Mouse (Mus musculus) gastrocnemius, postnatal 10 days (tissue): Measurements from ENCODE around the gene Slc35c1. TPM values are rescaled to one million over a fixed set of nuclear protein-coding genes. Genes with fewer than 3 reads are reported as not detected.

Experiments used
- DNase-seq: peaks from one replicate; pipeline ENCODE4 v3.0.0; 2021; ENCODE audit warnings: mixed read lengths
- total RNA-seq, 2 experiments: library from RNA; stranded (reverse); gene quantifications; 2 replicates each; pipeline ENCODE4 v1.2.3; 2021

The Slc35c1 gene
- total RNA-seq, 2 experiments from 2014 or later, result 5.9 to 6.7 TPM

DNA sequence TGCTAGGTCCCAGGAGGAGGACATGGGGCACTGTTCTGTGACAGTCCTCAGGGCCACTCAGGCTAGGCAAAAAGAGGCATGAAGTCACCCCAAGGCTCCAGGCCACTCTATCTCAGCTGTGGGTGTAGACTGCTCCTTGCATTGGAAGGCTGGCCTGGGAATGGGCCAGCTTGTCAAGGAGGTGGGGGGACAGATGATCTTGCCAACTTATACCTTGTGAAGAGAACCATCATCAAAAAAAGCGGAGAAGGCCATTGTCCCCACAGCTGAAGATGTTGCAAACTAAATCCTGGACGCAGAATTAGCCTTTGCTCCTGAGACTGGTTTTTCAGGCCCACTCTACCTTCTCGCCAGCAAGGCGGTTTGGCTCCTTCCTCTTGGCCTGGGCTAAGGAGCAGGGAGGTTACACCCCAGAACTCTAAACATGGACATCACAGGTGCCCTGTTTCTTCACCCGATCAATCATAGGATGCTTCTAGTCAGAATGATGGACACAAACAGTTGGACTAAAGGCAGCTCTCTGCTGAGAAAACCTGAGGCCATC, 56.5 kb downstream of the Slc35c1 start:
- no peak for DNase-seq

Other genes with a start within 250 kb of the Slc35c1 start
- gene Pex16, start 85.9 kb downstream of the Slc35c1 start, total RNA-seq, result 10 to 100 TPM; 19.0 to 22.2 TPM
- under 1 TPM; 0.40 to 0.70 TPM for gene Large2, start 85.7 kb downstream of the Slc35c1 start, total RNA-seq
- gene 1700029I15Rik, start 78.0 kb downstream of the Slc35c1 start, total RNA-seq, result 1 to 10 TPM in 1 of 2 experiments, under 1 TPM in 1; 0.80 to 1.9 TPM
- 10 to 100 TPM; 24.1 to 27.2 TPM for gene Mapk8ip1, start 59.3 kb downstream of the Slc35c1 start, total RNA-seq
- gene Cry2, start 26.5 kb downstream of the Slc35c1 start, total RNA-seq, result 10 to 100 TPM; 35.7 to 42.7 TPM
- 1 to 10 TPM; 4.9 to 6.1 TPM for gene Chst1, start 139.2 kb upstream of the Slc35c1 start, total RNA-seq